Mouse (Mus musculus) intestine, postnatal 0 days (tissue): ENCODE results near the gene Wdr27. TPM values are rescaled to one million over a fixed set of nuclear protein-coding genes. Genes with fewer than 3 reads are reported as not detected.
A peak's percentile ranks its signal among the peaks of the same experiment; 100 is the strongest.

Experiments
- ATAC-seq: fragments of 200-750 bp; cut with Nextera tagmentation; 2 replicates; pipeline ENCODE4 v1.8.0; 2017; ENCODE audit warnings: mild to moderate bottlenecking, moderate TSS enrichment, moderate library complexity
- H3K27ac ChIP-seq: fragments of 300-500 bp; sonication (generic); 2 replicates; pipeline ENCODE4 v1.5.1; 2014; ENCODE audit warnings: mild to moderate bottlenecking, low read depth, low read length, moderate library complexity
- H3K27me3 ChIP-seq: fragments of 300-500 bp; sonication (generic); replicated peaks from 2 replicates; pipeline ENCODE4 v1.6.1; 2014; ENCODE audit warnings: low read length, mixed read lengths; ENCODE audit not compliant: control insufficient read depth, insufficient read depth
- H3K36me3 ChIP-seq: fragments of 300-500 bp; sonication (generic); 2 replicates; pipeline ENCODE4 v1.6.1; 2014; ENCODE audit warnings: mild to moderate bottlenecking, moderate library complexity; ENCODE audit not compliant: control insufficient read depth, insufficient read depth
- H3K4me1 ChIP-seq: fragments of 300-500 bp; sonication (generic); replicated peaks from 2 replicates; pipeline ENCODE4 v1.6.1; 2014; ENCODE audit warnings: antibody characterized with exemption, low read length, mixed read lengths; ENCODE audit not compliant: control insufficient read depth, insufficient read depth
- H3K4me2 ChIP-seq: fragments of 300-500 bp; sonication (generic); replicated peaks from 2 replicates; pipeline ENCODE4 v1.6.1; 2014; ENCODE audit warnings: low read depth, mild to moderate bottlenecking, moderate library complexity
- H3K4me3 ChIP-seq: fragments of 300-500 bp; sonication (generic); 2 replicates; pipeline ENCODE4 v1.5.1; 2014; ENCODE audit warnings: low read depth, low read length
- H3K9ac ChIP-seq: fragments of 300-500 bp; sonication (generic); 2 replicates; pipeline ENCODE4 v1.6.1; 2014; ENCODE audit warnings: mild to moderate bottlenecking, low read depth, low read length
- H3K9me3 ChIP-seq: fragments of 300-500 bp; sonication (generic); 2 replicates; pipeline ENCODE4 v1.6.1; 2016; ENCODE audit warnings: mixed run types; ENCODE audit not compliant: control insufficient read depth
- CTCF ChIP-seq: sonication (generic); IDR thresholded peaks from 2 replicates; pipeline ENCODE4 v1.5.1; 2016; ENCODE audit warnings: low read depth, mild to moderate bottlenecking, control low read depth, antibody characterized with exemption, moderate library complexity
- WGBS: fragments of 180-500 bp; shearing (Covaris S2); extraction: QIAGEN DNeasy Blood & Tissue Kit; methylation state at CpG from one replicate; pipeline ENCODE4 v1.1.7; 2014; 5-methylcytosine and 5-hydroxymethylcytosine counted together
- polyA plus RNA-seq: library from polyadenylated mRNA; unstranded; fragments of >200 nt; fragmentation: Nextera tagmentation; extraction: Ambion mirVana; gene quantifications from 2 replicates; pipeline ENCODE4 v1.2.1, GENCODE M21; 2015

The Wdr27 gene
- polyA plus RNA-seq, 1 experiment from 2014 or later, result 6.0 TPM

- TF ChIP-seq CTCF, result no peak
- H3K9me3 ChIP-seq, result no peaks in the 10 kb centered on the region
- no peaks in the 10 kb centered on the region for H3K27me3 ChIP-seq
- H3K36me3 ChIP-seq, result no peaks in the 10 kb centered on the region
- no peak overlapping the region for H3K27ac ChIP-seq
- 64% methylated on average over 5 of the region's 5 CpGs for WGBS
- no peak overlapping the region for H3K4me3 ChIP-seq
- H3K9ac ChIP-seq, result no peak overlapping the region
- ATAC-seq, result no peak
- no peaks in the 10 kb centered on the region for H3K4me1 ChIP-seq
- H3K4me2 ChIP-seq, result no peak overlapping the region
These were observed 14.3 kb downstream of the Wdr27 start for GRCm38 (mm10) chr17:14928631-14929030.

GRCm38 (mm10) chr17:14927644-14928218 is 15.2 kb downstream of the Wdr27 start:
- no peak overlapping the region for H3K4me2 ChIP-seq
- no peaks in the 10 kb centered on the region for H3K9me3 ChIP-seq
- no peaks in the 10 kb centered on the region for H3K4me1 ChIP-seq
- WGBS, result 78% methylated on average over 8 of the region's 8 CpGs
- no peak overlapping the region for H3K9ac ChIP-seq
- H3K27me3 ChIP-seq, result no peaks in the 10 kb centered on the region
- H3K27ac ChIP-seq, result no peak overlapping the region
- ATAC-seq, result no peak
- no peak overlapping the region for H3K4me3 ChIP-seq
- TF ChIP-seq CTCF, result no peak
- no peaks in the 10 kb centered on the region for H3K36me3 ChIP-seq

- Histone ChIP-seq H3K4me3 (no peak overlapping the region), H3K27ac (no peak overlapping the region), H3K27me3 (no peaks in the 10 kb centered on the region), H3K9me3 (no peaks in the 10 kb centered on the region), H3K4me2 (no peak overlapping the region), H3K9ac (no peak overlapping the region), H3K4me1 (no peaks in the 10 kb centered on the region), H3K36me3 (no peaks in the 10 kb centered on the region)
- TF ChIP-seq CTCF, result no peak
- WGBS, result 55% methylated on average over 6 of the region's 6 CpGs
- ATAC-seq, result no peak
These were observed 21.4 kb downstream of the Wdr27 start for GRCm38 (mm10) chr17:14921582-14921981.

GRCm38 (mm10) chr17:14917866-14918265 is 25.1 kb downstream of the Wdr27 start:
- H3K9me3 ChIP-seq, result no peaks in the 10 kb centered on the region
- no peaks in the 10 kb centered on the region for H3K36me3 ChIP-seq
- H3K27ac ChIP-seq, result no peak overlapping the region
- WGBS, result 80% methylated on average over 8 of the region's 8 CpGs
- H3K4me2 ChIP-seq, result no peak overlapping the region
- no peaks in the 10 kb centered on the region for H3K27me3 ChIP-seq
- H3K4me3 ChIP-seq, result no peak overlapping the region
- no peak for ATAC-seq
- no peaks in the 10 kb centered on the region for H3K4me1 ChIP-seq
- no peak overlapping the region for H3K9ac ChIP-seq
- TF ChIP-seq CTCF, result no peak

- H3K36me3 ChIP-seq, result no peaks in the 10 kb centered on the region
- no peak for TF ChIP-seq CTCF
- ATAC-seq, result no peak
- no peak overlapping the region for H3K4me3 ChIP-seq
- H3K4me2 ChIP-seq, result no peak overlapping the region
- H3K27ac ChIP-seq, result no peak overlapping the region
- no peaks in the 10 kb centered on the region for H3K9me3 ChIP-seq
- no peaks in the 10 kb centered on the region for H3K27me3 ChIP-seq
- H3K4me1 ChIP-seq, result no peaks in the 10 kb centered on the region
- H3K9ac ChIP-seq, result no peak overlapping the region
- 81% methylated on average over 4 of the region's 4 CpGs for WGBS
These were observed 28.6 kb downstream of the Wdr27 start for GRCm38 (mm10) chr17:14914401-14914800.

- H3K9me3 ChIP-seq, result no peaks in the 10 kb centered on the region
- no peak overlapping the region for H3K4me3 ChIP-seq
- no peaks in the 10 kb centered on the region for H3K4me1 ChIP-seq
- ATAC-seq, result no peak
- no peak overlapping the region for H3K9ac ChIP-seq
- H3K4me2 ChIP-seq, result no peak overlapping the region
- TF ChIP-seq CTCF, result no peak
- H3K36me3 ChIP-seq, result no peaks in the 10 kb centered on the region
- no peaks in the 10 kb centered on the region for H3K27me3 ChIP-seq
- H3K27ac ChIP-seq, result no peak overlapping the region
- 85% methylated on average over 8 of the region's 8 CpGs for WGBS
These were observed 30.0 kb downstream of the Wdr27 start for GRCm38 (mm10) chr17:14912981-14913380.

- Histone ChIP-seq H3K4me2 (no peak overlapping the region), H3K27me3 (no peaks in the 10 kb centered on the region), H3K36me3 (no peaks in the 10 kb centered on the region), H3K4me3 (no peak overlapping the region), H3K4me1 (no peaks in the 10 kb centered on the region), H3K9me3 (no peaks in the 10 kb centered on the region), H3K27ac (no peak overlapping the region), H3K9ac (no peak overlapping the region)
- TF ChIP-seq CTCF, result peak; percentile 49
- ATAC-seq, result no peak
- 52% methylated on average over 6 of the region's 6 CpGs for WGBS
These were observed 30.5 kb downstream of the Wdr27 start for GRCm38 (mm10) chr17:14912420-14912819.
